Mouse (Mus musculus) limb, embryonic 11.5 days (tissue): Measurements from ENCODE around the gene Atp13a1. TPM values are rescaled to one million over a fixed set of nuclear protein-coding genes. Genes with fewer than 3 reads are reported as not detected.

ENCODE experiments used
- ATAC-seq: fragments of 200-750 bp; cut with Nextera tagmentation; 2 replicates; pipeline ENCODE4 v1.8.0; 2017; ENCODE audit warnings: low read depth; ENCODE audit not compliant: insufficient number of reproducible peaks, low FRiP score, low TSS enrichment
- DNase-seq: peaks from one replicate; pipeline ENCODE4 v3.0.0-alpha.2; 2015; ENCODE audit warnings: low spot score
- H3K27ac ChIP-seq: fragments of 300-500 bp; sonication (generic); replicated peaks from 2 replicates; pipeline ENCODE4 v1.5.1; 2014; ENCODE audit warnings: low read depth, mild to moderate bottlenecking, low read length
- H3K27me3 ChIP-seq: fragments of 300-500 bp; sonication (generic); 2 replicates; pipeline ENCODE4 v1.6.1; 2014; ENCODE audit warnings: mild to moderate bottlenecking, low read length, mixed read lengths; ENCODE audit not compliant: control insufficient read depth, insufficient read depth
- H3K36me3 ChIP-seq: fragments of 300-500 bp; sonication (generic); 2 replicates; pipeline ENCODE4 v1.6.1; 2014; ENCODE audit warnings: mild to moderate bottlenecking, low read length, moderate library complexity, mixed read lengths; ENCODE audit not compliant: control insufficient read depth, insufficient read depth
- H3K4me1 ChIP-seq: fragments of 300-500 bp; sonication (generic); 2 replicates; pipeline ENCODE4 v1.6.1; 2014; ENCODE audit warnings: low read length, mixed read lengths; ENCODE audit not compliant: control insufficient read depth, insufficient read depth
- H3K4me2 ChIP-seq: fragments of 300-500 bp; sonication (generic); 2 replicates; pipeline ENCODE4 v1.6.1; 2014; ENCODE audit warnings: low read depth, mild to moderate bottlenecking, moderate library complexity; ENCODE audit not compliant: severe bottlenecking
- H3K4me3 ChIP-seq: fragments of 300-500 bp; sonication (generic); 2 replicates; pipeline ENCODE4 v1.5.1; 2014; ENCODE audit warnings: low read depth, low read length
- H3K9ac ChIP-seq: fragments of 300-500 bp; sonication (generic); 2 replicates; pipeline ENCODE4 v1.6.1; 2014; ENCODE audit warnings: mild to moderate bottlenecking, low read length
- H3K9me3 ChIP-seq: fragments of 300-500 bp; sonication (generic); 2 replicates; pipeline ENCODE4 v1.6.1; 2016; ENCODE audit warnings: low read length; ENCODE audit not compliant: control insufficient read depth
- WGBS: fragments of 180-500 bp; shearing (Covaris S2); extraction: QIAGEN DNeasy Blood & Tissue Kit; methylation state at CpG from one replicate; pipeline ENCODE4 v1.1.7; 2014; 5-methylcytosine and 5-hydroxymethylcytosine counted together
- polyA plus RNA-seq: library from polyadenylated mRNA; unstranded; fragments of >200 nt; fragmentation: Nextera tagmentation; extraction: Ambion mirVana; gene quantifications from 2 replicates; pipeline ENCODE4 v1.2.1, GENCODE M21; 2014

Atp13a1 gene
- polyA plus RNA-seq, 1 experiment from 2014 or later = 48.8 TPM

- H3K9me3 ChIP-seq = no peaks in the 10 kb centered on the region
- DNase-seq (no peak), ATAC-seq (no peak)
- no peak overlapping the region for H3K27ac ChIP-seq
- H3K4me2 ChIP-seq = no peak overlapping the region
- peaks cover 17% of the 10 kb centered on the region for H3K4me1 ChIP-seq
- peaks cover 31% of the 10 kb centered on the region for H3K36me3 ChIP-seq
- no peaks in the 10 kb centered on the region for H3K27me3 ChIP-seq
- H3K4me3 ChIP-seq = no peak overlapping the region
- no peak overlapping the region for H3K9ac ChIP-seq
- WGBS = 96% methylated on average over 3 of the region's 3 CpGs
Observed at GRCm38 (mm10) chr8:69794096-69794495, 3.1 kb downstream of the Atp13a1 start.

GRCm38 (mm10) chr8:69794901-69795300, 3.9 kb downstream of the Atp13a1 start:
- Histone ChIP-seq H3K9ac (no peak overlapping the region), H3K4me1 (peaks cover 14% of the 10 kb centered on the region), H3K4me3 (no peak overlapping the region), H3K36me3 (peaks cover 39% of the 10 kb centered on the region), H3K27me3 (no peaks in the 10 kb centered on the region), H3K27ac (no peak overlapping the region), H3K4me2 (no peak overlapping the region), H3K9me3 (no peaks in the 10 kb centered on the region)
- ATAC-seq = no peak
- DNase-seq = no peak
- WGBS = 94% methylated on average over 6 of the region's 6 CpGs

- no peak for ATAC-seq
- no peak for DNase-seq
- Histone ChIP-seq H3K36me3 (peaks cover 52% of the 10 kb centered on the region), H3K27me3 (no peaks in the 10 kb centered on the region), H3K4me3 (no peak overlapping the region), H3K9me3 (no peaks in the 10 kb centered on the region), H3K4me2 (no peak overlapping the region), H3K27ac (no peak overlapping the region), H3K4me1 (peaks cover 10% of the 10 kb centered on the region), H3K9ac (no peak overlapping the region)
- 96% methylated on average over 16 of the region's 16 CpGs for WGBS
Observed at GRCm38 (mm10) chr8:69796721-69797345, 5.9 kb downstream of the Atp13a1 start.

DNA sequence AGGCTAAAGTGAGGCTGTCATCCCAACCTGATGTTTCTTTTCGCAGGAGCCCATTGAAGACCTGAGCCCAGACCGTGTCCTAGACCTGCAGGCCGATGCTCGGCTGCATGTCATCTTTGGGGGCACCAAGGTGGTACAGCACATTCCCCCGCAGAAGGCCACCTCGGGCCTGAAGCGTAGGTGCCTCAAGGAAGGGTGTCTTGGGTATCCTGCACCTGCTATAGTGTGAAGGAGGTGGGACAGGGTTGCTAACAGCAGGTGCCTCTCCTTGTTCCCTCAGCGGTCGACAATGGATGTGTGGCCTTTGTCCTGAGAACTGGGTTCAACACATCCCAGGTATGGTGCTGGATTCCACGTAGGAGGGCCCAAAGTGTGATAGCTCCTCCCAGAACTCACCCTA, 6.7 kb downstream of the Atp13a1 start:
- no peaks in the 10 kb centered on the region for H3K27me3 ChIP-seq
- no peak for DNase-seq
- H3K4me1 ChIP-seq = peaks cover 1% of the 10 kb centered on the region
- H3K4me3 ChIP-seq = no peak overlapping the region
- H3K9ac ChIP-seq = no peak overlapping the region
- WGBS = 93% methylated on average over 10 of the region's 10 CpGs
- H3K36me3 ChIP-seq = peaks cover 59% of the 10 kb centered on the region
- H3K27ac ChIP-seq = no peak overlapping the region
- no peak for ATAC-seq
- H3K9me3 ChIP-seq = no peaks in the 10 kb centered on the region
- no peak overlapping the region for H3K4me2 ChIP-seq

DNA sequence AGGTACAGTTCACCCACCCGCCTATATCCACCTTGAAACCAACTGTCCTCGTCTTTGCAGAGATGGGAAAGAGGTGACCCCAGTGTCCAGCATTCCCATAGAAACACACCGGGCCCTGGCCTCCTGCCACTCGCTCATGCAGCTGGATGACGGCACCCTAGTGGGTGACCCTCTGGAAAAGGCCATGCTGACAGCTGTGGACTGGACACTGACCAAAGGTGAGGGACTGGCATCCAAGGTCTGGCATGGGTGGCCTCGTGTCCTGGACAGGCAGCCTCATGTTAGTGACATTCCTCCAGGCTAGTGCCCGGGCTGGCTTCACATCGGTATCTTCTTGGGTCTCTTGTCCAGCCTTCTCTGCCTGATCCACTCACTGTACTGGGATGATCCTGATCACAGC, 8.3 kb downstream of the Atp13a1 start:
- no peak overlapping the region for H3K9ac ChIP-seq
- H3K36me3 ChIP-seq = peaks cover 70% of the 10 kb centered on the region
- no peak overlapping the region for H3K27ac ChIP-seq
- WGBS = 94% methylated on average over 8 of the region's 8 CpGs
- no peak for ATAC-seq
- no peaks in the 10 kb centered on the region for H3K27me3 ChIP-seq
- H3K4me2 ChIP-seq = no peak overlapping the region
- DNase-seq = no peak
- H3K9me3 ChIP-seq = no peaks in the 10 kb centered on the region
- no peaks in the 10 kb centered on the region for H3K4me1 ChIP-seq
- no peak overlapping the region for H3K4me3 ChIP-seq

DNA sequence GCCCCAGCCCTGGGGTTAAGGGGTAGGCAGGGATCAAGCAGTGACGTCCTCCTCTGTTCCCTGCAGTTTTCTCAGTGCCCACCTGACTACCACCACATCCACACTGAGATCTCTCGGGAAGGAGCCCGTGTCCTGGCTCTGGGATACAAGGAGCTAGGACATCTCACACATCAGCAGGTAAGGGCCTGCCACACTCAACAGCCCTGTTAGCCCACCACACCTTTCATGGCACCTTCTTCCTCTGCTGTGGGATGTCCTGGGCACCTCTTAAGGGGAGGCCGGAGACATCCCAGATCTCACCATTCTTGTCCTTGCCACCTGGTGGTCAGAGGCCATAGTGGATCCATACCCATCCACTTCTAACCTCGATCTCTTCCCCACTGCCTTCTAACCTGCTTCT, 9.0 kb downstream of the Atp13a1 start:
- H3K4me3 ChIP-seq = no peak overlapping the region
- WGBS = 93% methylated on average over 5 of the region's 5 CpGs
- ATAC-seq (no peak), DNase-seq (no peak)
- no peak overlapping the region for H3K27ac ChIP-seq
- no peaks in the 10 kb centered on the region for H3K9me3 ChIP-seq
- no peaks in the 10 kb centered on the region for H3K27me3 ChIP-seq
- H3K4me2 ChIP-seq = no peak overlapping the region
- no peak overlapping the region for H3K9ac ChIP-seq
- peaks cover 67% of the 10 kb centered on the region for H3K36me3 ChIP-seq
- H3K4me1 ChIP-seq = no peaks in the 10 kb centered on the region

DNA sequence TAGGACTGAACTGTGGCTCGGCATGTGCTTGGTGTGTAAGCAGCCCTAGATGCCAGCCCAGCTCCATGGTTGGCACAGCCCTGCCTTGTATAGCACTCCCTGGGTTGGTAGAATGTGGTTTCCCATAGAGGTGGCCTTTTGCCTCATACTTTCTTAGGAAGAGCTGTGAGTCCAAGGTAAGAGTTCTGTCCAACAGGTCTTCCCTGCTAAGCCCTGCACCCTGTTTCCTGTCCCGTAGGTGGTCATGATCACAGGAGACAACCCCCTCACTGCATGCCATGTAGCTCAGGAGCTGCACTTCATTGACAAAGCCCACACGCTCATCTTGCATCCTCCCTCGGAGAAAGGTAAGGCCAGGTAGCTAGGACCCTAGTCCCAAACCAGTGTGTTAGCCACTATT, 10.8 kb downstream of the Atp13a1 start:
- 95% methylated on average over 4 of the region's 4 CpGs for WGBS
- Histone ChIP-seq H3K4me1 (no peaks in the 10 kb centered on the region), H3K27me3 (no peaks in the 10 kb centered on the region), H3K9me3 (no peaks in the 10 kb centered on the region), H3K27ac (no peak overlapping the region), H3K36me3 (peaks cover 75% of the 10 kb centered on the region), H3K4me3 (no peak overlapping the region), H3K9ac (no peak overlapping the region), H3K4me2 (no peak overlapping the region)
- DNase-seq (no peak), ATAC-seq (no peak)

DNA sequence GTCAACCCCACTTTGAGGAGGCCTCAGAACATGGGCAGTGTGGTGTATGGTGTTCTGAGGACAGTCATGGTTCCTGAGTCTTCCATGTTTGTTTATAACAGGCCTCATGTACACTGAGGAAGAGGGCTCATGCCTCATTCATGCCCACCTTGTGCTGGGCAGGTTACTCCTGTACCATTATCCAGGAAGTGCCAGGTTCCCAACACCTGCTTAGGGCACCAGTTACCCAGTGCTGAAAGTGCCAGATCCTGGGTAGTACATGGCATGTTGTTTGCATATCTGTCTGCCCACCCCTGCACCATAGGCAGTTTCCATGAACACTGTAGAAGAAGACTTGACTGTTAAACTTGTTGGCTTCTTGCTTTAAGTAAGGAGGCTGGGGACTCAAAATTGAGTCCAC, 11.3 kb downstream of the Atp13a1 start:
- H3K4me3 ChIP-seq = no peak overlapping the region
- no peak overlapping the region for H3K9ac ChIP-seq
- DNase-seq (no peak), ATAC-seq (no peak)
- no peaks in the 10 kb centered on the region for H3K27me3 ChIP-seq
- no peaks in the 10 kb centered on the region for H3K4me1 ChIP-seq
- no peak overlapping the region for H3K27ac ChIP-seq
- no peaks in the 10 kb centered on the region for H3K9me3 ChIP-seq
- H3K36me3 ChIP-seq = peaks cover 74% of the 10 kb centered on the region
- H3K4me2 ChIP-seq = no peak overlapping the region

- no peaks in the 10 kb centered on the region for H3K9me3 ChIP-seq
- no peak for ATAC-seq
- no peak overlapping the region for H3K4me3 ChIP-seq
- no peak for DNase-seq
- H3K4me2 ChIP-seq = no peak overlapping the region
- H3K27ac ChIP-seq = no peak overlapping the region
- 98% methylated on average over 7 of the region's 7 CpGs for WGBS
- no peak overlapping the region for H3K9ac ChIP-seq
- no peaks in the 10 kb centered on the region for H3K27me3 ChIP-seq
- peaks cover 68% of the 10 kb centered on the region for H3K36me3 ChIP-seq
- no peaks in the 10 kb centered on the region for H3K4me1 ChIP-seq
Observed at GRCm38 (mm10) chr8:69803366-69803765, 12.4 kb downstream of the Atp13a1 start.
